ENCODE assay signal across 11 mouse cellular contexts in genomic region chr4:46853852-46854460, GRCm38 (mm10).
DNase-seq lines count a peak whose midpoint lies in the region; ATAC-seq lines count a peak whose summit lies in the region.
"Had no signal": no experiment of that assay in that cellular context is flagged by ENCODE, and none has a peak within 500 bp of the region (broad histone marks: within the 10 kb centered on the region; RNA-seq: fewer than 3 reads in every experiment).

No protein-coding gene starts in this region.

- peaks cover 3% of the 10 kb centered on the region; the same call in 1 of the 2 replicates for H3K27me3 ChIP-seq in forebrain, embryonic 11.5 days (ENCODE audit: control insufficient read depth, insufficient read depth, low read length)
- H3K27me3 ChIP-seq in forebrain, embryonic 14.5 days (replicated peaks; ENCODE audit: control insufficient read depth, insufficient read depth, low read length): peaks cover 34% of the 10 kb centered on the region
- H3K27me3 ChIP-seq in midbrain, embryonic 16.5 days (ENCODE audit: control insufficient read depth, insufficient read depth, low read depth, low read length): no peaks in the 10 kb centered on the region
- H3K27me3 ChIP-seq in midbrain, embryonic 10.5 days (ENCODE audit: low read depth, poor library complexity, severe bottlenecking): no peaks in the 10 kb centered on the region
- H3K27me3 ChIP-seq in liver, embryonic 13.5 days: no peaks in the 10 kb centered on the region
- H3K27me3 ChIP-seq in stomach, embryonic 15.5 days (replicated peaks): no peaks in the 10 kb centered on the region

- H3K27ac ChIP-seq in forebrain, embryonic 11.5 days (ENCODE audit: low read depth, low read length): no peak overlapping the region
- H3K27ac ChIP-seq in forebrain, embryonic 14.5 days (ENCODE audit: low read depth, low read length): no peak overlapping the region
- H3K27ac ChIP-seq in midbrain, embryonic 16.5 days (ENCODE audit: low read length): peak overlapping the region; percentile 58; the same call in 1 of the 2 replicates
- H3K27ac ChIP-seq in midbrain, embryonic 10.5 days (replicated peaks): no peak overlapping the region
- peak overlapping the region; percentile 98 for H3K27ac ChIP-seq in liver, embryonic 13.5 days
- no peak overlapping the region for H3K27ac ChIP-seq in stomach, embryonic 15.5 days

- no peak overlapping the region for H3K4me2 ChIP-seq in forebrain, embryonic 11.5 days (ENCODE audit: low read depth, low read length, severe bottlenecking)
- H3K4me2 ChIP-seq in forebrain, embryonic 14.5 days (ENCODE audit: low read length): no peak overlapping the region
- H3K4me2 ChIP-seq in midbrain, embryonic 16.5 days (ENCODE audit: low read length): no peak overlapping the region
- H3K4me2 ChIP-seq in liver, embryonic 13.5 days: peak overlapping the region; percentile 85
- no peak overlapping the region for H3K4me2 ChIP-seq in stomach, embryonic 15.5 days

- H3K4me3 ChIP-seq in forebrain, embryonic 11.5 days (ENCODE audit: low read depth, low read length): no peak overlapping the region
- H3K4me3 ChIP-seq in forebrain, embryonic 14.5 days (ENCODE audit: low read depth, low read length): no peak overlapping the region
- no peak overlapping the region for H3K4me3 ChIP-seq in midbrain, embryonic 16.5 days (ENCODE audit: low read depth, low read length)
- no peak overlapping the region for H3K4me3 ChIP-seq in midbrain, embryonic 10.5 days
- peak overlapping the region; percentile 75 for H3K4me3 ChIP-seq in liver, embryonic 13.5 days (replicated peaks)
- no peak overlapping the region for H3K4me3 ChIP-seq in stomach, embryonic 15.5 days (replicated peaks)

- H3K36me3 ChIP-seq in forebrain, embryonic 11.5 days (ENCODE audit: control insufficient read depth, insufficient read depth, low read length): no peaks in the 10 kb centered on the region
- no peaks in the 10 kb centered on the region for H3K36me3 ChIP-seq in forebrain, embryonic 14.5 days (ENCODE audit: control insufficient read depth, insufficient read depth, low read length)
- H3K36me3 ChIP-seq in midbrain, embryonic 16.5 days (ENCODE audit: control insufficient read depth, insufficient read depth, low read length): no peaks in the 10 kb centered on the region
- H3K36me3 ChIP-seq in midbrain, embryonic 10.5 days: no peaks in the 10 kb centered on the region
- H3K36me3 ChIP-seq in liver, embryonic 13.5 days: peaks cover 27% of the 10 kb centered on the region
- H3K36me3 ChIP-seq in stomach, embryonic 15.5 days: no peaks in the 10 kb centered on the region

- H3K9ac ChIP-seq in forebrain, embryonic 11.5 days (ENCODE audit: low read length): no peak overlapping the region
- no peak overlapping the region for H3K9ac ChIP-seq in forebrain, embryonic 14.5 days (ENCODE audit: low read length)
- no peak overlapping the region for H3K9ac ChIP-seq in midbrain, embryonic 16.5 days (ENCODE audit: low read depth, low read length)
- H3K9ac ChIP-seq in liver, embryonic 13.5 days: peak overlapping the region; percentile 89
- no peak overlapping the region for H3K9ac ChIP-seq in stomach, embryonic 15.5 days

- no peaks in the 10 kb centered on the region for H3K9me3 ChIP-seq in forebrain, embryonic 11.5 days (ENCODE audit: control insufficient read depth, low read length)
- H3K9me3 ChIP-seq in forebrain, embryonic 14.5 days (replicated peaks; ENCODE audit: control insufficient read depth, low read length): no peaks in the 10 kb centered on the region
- no peaks in the 10 kb centered on the region for H3K9me3 ChIP-seq in midbrain, embryonic 16.5 days (replicated peaks; ENCODE audit: control insufficient read depth, low read length, poor library complexity, severe bottlenecking)
- H3K9me3 ChIP-seq in midbrain, embryonic 10.5 days (replicated peaks): no peaks in the 10 kb centered on the region
- peaks cover 7% of the 10 kb centered on the region; the same call in 1 of the 2 replicates for H3K9me3 ChIP-seq in liver, embryonic 13.5 days (replicated peaks)
- H3K9me3 ChIP-seq in stomach, embryonic 15.5 days: no peaks in the 10 kb centered on the region

- no peak for DNase-seq in forebrain, embryonic 11.5 days (ENCODE audit: low spot score)
- DNase-seq in forebrain, embryonic 14.5 days (ENCODE audit: low spot score): no peak
- no peak for DNase-seq in midbrain, embryonic 10.5 days (ENCODE audit: low spot score)
- DNase-seq in liver, embryonic 13.5 days: peak; percentile 81
- no peak for DNase-seq in kidney, adult 9 months
- DNase-seq in embryo, embryonic 10 days (ENCODE audit: low spot score): no peak
- DNase-seq: adrenal gland, postnatal 25 days; kidney, postnatal 14 days had no signal

- 0 out of 2 replicates have a peak, but pooled peaks have one; percentile 30 for ATAC-seq in forebrain, embryonic 11.5 days (replicated peaks; ENCODE audit: low FRiP score)
- no peak for ATAC-seq in forebrain, embryonic 14.5 days
- no peak for ATAC-seq in midbrain, embryonic 16.5 days
- ATAC-seq in liver, embryonic 13.5 days (ENCODE audit: low read depth): peak; percentile 99
- peak; percentile 96 for ATAC-seq in stomach, embryonic 15.5 days (ENCODE audit: insufficient read depth, low FRiP score, low read depth)
- ATAC-seq: Patski had no signal

- WGBS in forebrain, embryonic 11.5 days: 89% methylated on average over 12 of the region's 12 CpGs
- WGBS in forebrain, embryonic 14.5 days: 89% methylated on average over 12 of the region's 12 CpGs
- WGBS in midbrain, embryonic 16.5 days: 82% methylated on average over 12 of the region's 12 CpGs
- WGBS in midbrain, embryonic 10.5 days: 87% methylated on average over 12 of the region's 12 CpGs
- WGBS in liver, embryonic 13.5 days (ENCODE audit: insufficient replicate concordance): 21% methylated on average over 12 of the region's 12 CpGs
- 61% methylated on average over 12 of the region's 12 CpGs for WGBS in stomach, embryonic 15.5 days

- peaks cover 2% of the 10 kb centered on the region; the same call in 1 of the 2 replicates for H3K4me1 ChIP-seq in forebrain, embryonic 11.5 days (replicated peaks; ENCODE audit: control insufficient read depth, insufficient read depth, low read length)
- H3K4me1 ChIP-seq in forebrain, embryonic 14.5 days (ENCODE audit: control insufficient read depth, insufficient read depth, low read length): peaks cover 7% of the 10 kb centered on the region; the same call in 1 of the 2 replicates
- peaks cover 27% of the 10 kb centered on the region for H3K4me1 ChIP-seq in midbrain, embryonic 16.5 days (ENCODE audit: control insufficient read depth, insufficient read depth, low read length)
- H3K4me1 ChIP-seq in midbrain, embryonic 10.5 days: peaks cover 13% of the 10 kb centered on the region
- peaks cover 56% of the 10 kb centered on the region for H3K4me1 ChIP-seq in liver, embryonic 13.5 days (replicated peaks)
- 0 out of 2 replicates have a peak, but pooled peaks cover 2% of the 10 kb centered on the region for H3K4me1 ChIP-seq in stomach, embryonic 15.5 days

Comparison
In these comparisons a context has a peak if more than half of its experiments do, and no peak if none do; other contexts are left out.
1. ATAC-seq: peak in forebrain, embryonic 11.5 days (single experiment), liver, embryonic 13.5 days (single experiment) and stomach, embryonic 15.5 days (single experiment); none in forebrain, embryonic 14.5 days (single experiment) and midbrain, embryonic 16.5 days (single experiment).
2. H3K27ac ChIP-seq: peak in midbrain, embryonic 16.5 days (single experiment) and liver, embryonic 13.5 days (single experiment); none in forebrain, embryonic 11.5 days (single experiment), forebrain, embryonic 14.5 days (single experiment), midbrain, embryonic 10.5 days (single experiment) and stomach, embryonic 15.5 days (single experiment).